Mouse (Mus musculus): ENCODE data around the gene Gm4141. TPM values are rescaled to one million over a fixed set of nuclear protein-coding genes. Genes with fewer than 3 reads are reported as not detected.
"Not testable (repeated sequence)": the region's sequence is repeated elsewhere in the genome, so short reads cannot be mapped to it uniquely, and the experiment has no call there.

The Gm4141 gene
- polyA plus RNA-seq (2016; fragmentation: Nextera tagmentation; extraction: Ambion mirVana) = not detected in 2 replicates

- not testable (repeated sequence) for ATAC-seq (ENCODE audit: low FRiP score, low read depth); H3K9ac ChIP-seq; H3K36me3 ChIP-seq; H3K27ac ChIP-seq; H3K9me3 ChIP-seq; H3K4me1 ChIP-seq; H3K27me3 ChIP-seq (replicated peaks); H3K4me2 ChIP-seq (replicated peaks); H3K4me3 ChIP-seq
- WGBS = no CpG with 5 or more reads among the region's 3 CpGs
Observed at GRCm38 (mm10) chr7:20576141-20576540, at the start of gene Gm4141. Gm4141 (minus strand) TSS chr7:20576241.

GRCm38 (mm10) chr7:20598921-20599320, 22.9 kb upstream of the Gm4141 start, which contains the start of gene Gm4513:
Gm4513 (minus strand) TSS chr7:20599021.
- H3K4me2 ChIP-seq (replicated peaks); H3K9ac ChIP-seq; H3K9me3 ChIP-seq; H3K4me1 ChIP-seq; H3K4me3 ChIP-seq; H3K27me3 ChIP-seq (replicated peaks); ATAC-seq (ENCODE audit: low FRiP score, low read depth); H3K27ac ChIP-seq; H3K36me3 ChIP-seq: not testable (repeated sequence)
- 75% methylated on average over 3 of the region's 5 CpGs for WGBS

- not testable (repeated sequence) for H3K4me1 ChIP-seq; ATAC-seq (ENCODE audit: low FRiP score, low read depth); H3K27me3 ChIP-seq (replicated peaks)
Observed at GRCm38 (mm10) chr7:20545657-20546056, 30.4 kb downstream of the Gm4141 start, which contains the start of gene Gm5726. Gm5726 (minus strand) TSS chr7:20545757.

GRCm38 (mm10) chr7:20533537-20533936, 42.5 kb downstream of the Gm4141 start, which contains the start of gene Vmn1r104:
Vmn1r104 (plus strand) TSS chr7:20533837.
- H3K4me3 ChIP-seq; H3K27me3 ChIP-seq (replicated peaks); H3K4me2 ChIP-seq (replicated peaks); ATAC-seq (ENCODE audit: low FRiP score, low read depth); H3K9me3 ChIP-seq; H3K27ac ChIP-seq; H3K4me1 ChIP-seq; H3K9ac ChIP-seq; H3K36me3 ChIP-seq: not testable (repeated sequence)
- WGBS = no CpG with 5 or more reads among the region's 3 CpGs

More at GRCm38 (mm10) chr7:20545657-20546056, 30.4 kb downstream of the Gm4141 start, which contains the start of gene Gm5726:
- not testable (repeated sequence) for H3K27ac ChIP-seq; H3K9ac ChIP-seq; H3K36me3 ChIP-seq; H3K9me3 ChIP-seq; H3K4me2 ChIP-seq (replicated peaks); H3K4me3 ChIP-seq
- no CpG with 5 or more reads among the region's 1 CpGs for WGBS

Other genes starting within 250 kb of the Gm4141 start
- not detected in 2 replicates for gene Gm4133, start 242.2 kb downstream of the Gm4141 start, polyA plus RNA-seq (2016; fragmentation: Nextera tagmentation; extraction: Ambion mirVana)
- not detected in 2 replicates for gene Gm5728, start 200.8 kb downstream of the Gm4141 start, polyA plus RNA-seq (2016; fragmentation: Nextera tagmentation; extraction: Ambion mirVana)
- not detected in 2 replicates for gene Vmn1r100, start 158.3 kb downstream of the Gm4141 start, polyA plus RNA-seq (2016; fragmentation: Nextera tagmentation; extraction: Ambion mirVana)
- gene Vmn1r101, start 133.6 kb downstream of the Gm4141 start, polyA plus RNA-seq (2016; fragmentation: Nextera tagmentation; extraction: Ambion mirVana) = not detected in 2 replicates
- gene Gm10670, start 101.3 kb downstream of the Gm4141 start, polyA plus RNA-seq (2016; fragmentation: Nextera tagmentation; extraction: Ambion mirVana) = not detected in 2 replicates
- gene Vmn1r103, start 65.7 kb downstream of the Gm4141 start, polyA plus RNA-seq (2016; fragmentation: Nextera tagmentation; extraction: Ambion mirVana) = not detected in 2 replicates
- not detected in 2 replicates for gene Vmn1r104, start 42.4 kb downstream of the Gm4141 start, polyA plus RNA-seq (2016; fragmentation: Nextera tagmentation; extraction: Ambion mirVana)
- not detected in 2 replicates for gene Gm5726, start 30.5 kb downstream of the Gm4141 start, polyA plus RNA-seq (2016; fragmentation: Nextera tagmentation; extraction: Ambion mirVana)
- gene Gm4513, start 22.8 kb upstream of the Gm4141 start, polyA plus RNA-seq (2016; fragmentation: Nextera tagmentation; extraction: Ambion mirVana) = not detected in 2 replicates
- not detected in 2 replicates for gene Vmn1r107, start 92.7 kb upstream of the Gm4141 start, polyA plus RNA-seq (2016; fragmentation: Nextera tagmentation; extraction: Ambion mirVana)
- not detected in 2 replicates for gene Vmn1r111, start 127.0 kb upstream of the Gm4141 start, polyA plus RNA-seq (2016; fragmentation: Nextera tagmentation; extraction: Ambion mirVana)
- gene Gm10668, start 154.4 kb upstream of the Gm4141 start, polyA plus RNA-seq (2016; fragmentation: Nextera tagmentation; extraction: Ambion mirVana) = not detected in 2 replicates
- not detected in 2 replicates for gene Vmn1r112, start 194.9 kb upstream of the Gm4141 start, polyA plus RNA-seq (2016; fragmentation: Nextera tagmentation; extraction: Ambion mirVana)
- not detected in 2 replicates for gene Vmn1r113, start 211.0 kb upstream of the Gm4141 start, polyA plus RNA-seq (2016; fragmentation: Nextera tagmentation; extraction: Ambion mirVana)
- not detected in 2 replicates for gene Vmn1r114, start 235.9 kb upstream of the Gm4141 start, polyA plus RNA-seq (2016; fragmentation: Nextera tagmentation; extraction: Ambion mirVana)